Mouse (Mus musculus) c-Kit-negative CD71-positive TER-119-positive erythroid progenitor cells, embryonic 14.5 days (primary cell): ENCODE data around the gene Gm10031.
"Not testable (repeated sequence)": the region's sequence is repeated elsewhere in the genome, so short reads cannot be mapped to it uniquely, and the experiment has no call there.

ENCODE experiments used
- DNase-seq: peaks from one replicate; pipeline ENCODE4 v3.0.0-alpha.2; 2013; ENCODE audit warnings: low read depth, low spot score

Gene Gm10031

DNA sequence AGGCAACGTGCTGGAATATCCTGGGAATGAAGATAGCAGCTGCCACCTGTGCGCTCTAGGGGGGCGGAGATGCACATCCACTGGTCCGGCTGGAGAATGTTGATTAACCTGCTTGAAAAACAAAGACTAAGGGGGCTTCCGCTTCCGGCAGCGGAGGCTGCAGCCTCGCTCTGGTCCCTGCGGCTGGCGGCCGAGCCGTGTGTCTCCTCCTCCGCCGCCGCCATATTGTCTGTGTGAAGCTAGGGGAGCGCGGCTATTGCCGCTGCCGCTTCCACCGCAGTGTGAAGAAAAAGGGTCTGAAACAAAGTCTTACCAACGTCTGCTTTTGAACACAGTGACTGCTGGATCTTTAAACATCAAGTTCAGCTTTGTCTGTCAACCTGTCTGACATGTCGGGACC, at the start of gene Gm10031:
Gene Gm10031, plus strand, starts transcription at position 171 of the 400 bp plus-strand sequence.
- DNase-seq = not testable (repeated sequence)

DNA sequence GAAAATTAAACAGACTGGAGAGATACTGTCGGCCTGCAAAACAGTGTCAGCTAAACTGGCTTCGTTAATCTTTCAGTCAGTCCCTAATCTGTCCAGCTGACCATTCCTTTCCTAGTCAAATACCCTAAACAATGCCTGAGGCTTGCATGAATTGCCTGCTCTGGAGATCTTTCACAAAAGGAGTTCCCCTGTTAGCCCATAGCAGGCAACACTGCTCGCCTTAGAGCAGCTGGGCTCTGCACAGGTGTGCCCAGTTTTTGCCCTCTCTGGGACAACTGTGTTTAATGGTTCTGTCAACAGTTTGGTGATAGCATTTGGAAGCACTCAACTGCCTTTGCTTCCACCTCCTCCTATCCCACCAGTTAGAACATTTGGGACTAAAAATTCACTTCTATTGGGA, 49.0 kb upstream of the Gm10031 start:
- DNase-seq = no peak

DNA sequence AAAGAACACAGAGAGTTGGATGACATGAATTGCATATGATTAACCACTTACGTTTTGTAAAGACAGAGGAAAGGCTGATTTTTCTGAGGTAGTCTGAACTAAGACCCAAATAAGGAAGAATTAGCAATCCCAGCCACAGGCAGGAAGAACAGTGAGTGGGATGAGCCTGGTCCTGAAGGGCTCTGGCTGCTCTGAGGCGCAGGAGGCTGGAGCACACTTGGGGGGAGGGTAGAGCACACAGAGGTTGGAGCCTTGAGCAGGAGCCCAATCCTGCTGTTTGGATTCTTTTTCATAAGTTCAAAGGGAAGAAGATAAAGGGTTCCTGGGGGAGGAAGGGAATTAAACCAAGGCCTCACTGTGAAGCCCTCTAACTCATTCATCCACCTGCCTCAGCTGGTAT, 47.8 kb upstream of the Gm10031 start:
- no peak for DNase-seq

DNA sequence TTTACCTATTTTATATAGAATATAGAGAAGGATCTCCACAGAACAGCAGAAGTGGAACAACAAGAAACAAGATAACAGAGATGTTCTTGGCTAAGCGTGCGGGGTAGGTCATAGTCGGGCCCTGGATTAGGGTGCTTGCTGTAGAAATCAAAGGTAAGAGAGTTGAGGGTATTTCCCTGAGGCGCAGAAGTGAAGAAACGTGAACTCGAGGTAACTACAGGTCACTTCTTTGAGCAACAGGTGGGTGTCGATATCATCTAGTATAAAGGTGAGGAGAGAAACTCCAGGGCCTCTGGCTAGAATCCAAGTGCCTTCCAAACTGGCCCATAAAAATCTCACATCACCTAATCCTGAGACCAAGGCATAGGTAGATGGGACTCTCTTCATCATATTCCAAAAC, 47.3 kb upstream of the Gm10031 start:
- no peak for DNase-seq

DNA sequence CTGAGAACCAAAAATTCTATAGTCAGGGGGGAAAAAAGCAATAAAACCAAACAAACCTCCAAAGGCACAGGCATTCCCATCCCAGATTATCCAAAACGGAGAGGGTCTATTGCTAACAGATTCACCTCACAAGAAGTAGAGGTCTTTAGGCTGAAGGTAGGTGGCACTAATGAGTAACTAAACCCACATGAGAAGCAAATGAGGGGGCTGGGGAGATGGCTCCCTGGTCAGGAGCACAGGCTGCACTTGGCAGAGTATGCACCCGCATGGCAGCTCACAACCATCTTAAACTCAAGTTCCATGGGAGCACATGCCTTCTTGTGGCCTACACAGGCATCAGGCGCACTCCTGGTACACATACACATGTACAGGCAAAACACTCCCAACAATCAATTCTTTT, 42.0 kb upstream of the Gm10031 start:
- no peak for DNase-seq

DNA sequence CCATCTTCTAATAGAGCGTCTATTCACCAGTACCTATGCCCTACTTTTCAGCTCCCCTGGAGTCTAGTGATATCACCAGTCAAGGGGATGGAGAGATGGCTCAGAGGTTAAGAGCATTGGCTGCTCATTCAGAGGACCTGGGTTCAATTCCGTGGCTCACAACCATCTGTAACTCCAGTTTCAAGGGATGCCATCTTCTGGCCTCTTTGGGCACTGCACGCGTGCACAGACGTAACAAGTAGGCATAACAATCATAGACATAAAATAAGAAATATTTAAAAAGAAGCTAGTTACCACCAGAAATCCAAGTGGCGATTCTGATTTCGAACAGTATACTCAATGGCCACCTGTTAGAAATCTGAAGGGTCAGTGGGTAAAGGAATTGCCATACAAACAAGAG, 36.3 kb upstream of the Gm10031 start:
- DNase-seq = no peak

DNA sequence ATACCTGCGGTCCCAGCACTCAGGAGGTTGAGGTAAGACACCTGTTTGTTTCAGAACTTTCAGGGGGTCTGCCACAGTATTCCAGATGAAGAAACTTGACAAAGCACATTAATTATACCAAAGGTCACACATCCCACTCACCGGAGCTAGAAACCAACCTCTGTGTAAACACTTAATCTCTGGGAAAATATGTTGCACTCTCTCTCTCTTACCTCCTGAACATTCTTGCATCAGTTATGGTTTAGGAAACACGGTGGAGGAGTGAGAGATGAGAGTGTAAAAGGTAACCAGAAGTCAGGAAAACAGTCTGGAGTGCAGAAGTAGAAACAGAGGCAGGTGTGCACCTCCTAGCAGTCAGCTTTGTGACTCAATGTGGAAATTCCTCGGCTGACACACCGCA, 35.8 kb upstream of the Gm10031 start:
- no peak for DNase-seq

DNA sequence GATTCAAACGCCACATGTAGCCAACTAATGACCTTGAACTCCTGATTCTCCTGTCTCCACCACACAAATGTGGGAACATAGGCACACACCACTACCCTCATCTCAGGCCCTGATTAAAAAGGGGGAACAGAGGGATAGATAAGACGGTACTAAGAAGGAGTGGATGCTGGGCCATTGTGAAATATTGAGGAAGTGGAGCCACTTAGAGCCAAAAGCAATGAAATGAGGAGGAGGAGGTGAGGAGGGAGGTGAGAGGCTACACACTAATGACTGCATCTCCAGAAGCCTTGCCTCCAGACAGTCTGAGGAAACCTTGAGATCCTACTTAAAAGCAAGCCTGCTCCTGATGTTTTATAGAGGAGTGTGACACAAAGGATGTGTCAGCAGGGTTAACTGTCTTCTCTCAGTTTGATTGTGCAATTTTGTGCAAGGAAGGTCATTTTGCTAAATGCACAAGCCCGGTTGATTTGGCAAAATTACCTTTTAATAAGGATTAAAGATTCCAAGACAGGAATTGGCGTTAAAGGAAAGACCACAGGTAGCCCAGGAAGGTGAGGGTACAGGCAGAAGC, 32.5 kb upstream of the Gm10031 start:
- DNase-seq = no peak

DNA sequence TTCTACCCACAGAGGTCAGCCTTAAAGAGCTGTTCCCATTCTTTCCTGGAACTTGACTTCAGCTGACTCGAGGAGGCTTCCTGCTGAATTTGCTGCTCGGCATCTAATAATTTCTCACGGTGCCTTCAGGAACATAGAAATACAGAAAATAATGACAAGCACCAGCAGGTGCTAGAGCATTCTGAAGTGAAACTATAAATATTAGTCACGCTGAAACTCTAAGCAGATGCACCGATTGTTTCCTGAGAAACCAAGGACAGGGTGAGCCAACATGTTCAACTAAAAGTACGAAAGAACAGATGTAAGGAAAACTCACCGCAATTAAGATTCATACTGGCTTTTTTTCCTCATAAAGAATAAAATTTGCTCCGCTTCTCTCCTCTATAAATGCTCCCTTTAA, 28.8 kb upstream of the Gm10031 start:
- no peak for DNase-seq

DNA sequence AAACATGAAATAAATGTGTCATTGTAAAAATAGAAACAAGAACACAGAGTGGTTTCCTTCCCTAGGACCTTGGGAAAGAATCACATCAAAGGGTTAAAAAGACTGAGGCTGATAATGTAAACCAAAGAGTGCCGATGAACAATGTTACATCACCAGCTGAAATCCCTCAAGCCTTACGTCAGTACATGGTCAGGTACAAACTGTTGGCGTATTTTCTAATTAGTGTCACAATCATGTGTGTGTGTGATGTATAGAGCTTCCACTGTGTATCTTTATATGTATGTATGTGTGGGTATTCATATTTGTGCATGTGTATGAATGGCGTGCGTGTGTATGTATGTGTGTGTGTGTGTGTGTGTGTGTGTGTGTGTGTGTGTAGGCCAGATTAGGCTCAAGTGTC, 26.9 kb upstream of the Gm10031 start:
- DNase-seq = no peak

DNA sequence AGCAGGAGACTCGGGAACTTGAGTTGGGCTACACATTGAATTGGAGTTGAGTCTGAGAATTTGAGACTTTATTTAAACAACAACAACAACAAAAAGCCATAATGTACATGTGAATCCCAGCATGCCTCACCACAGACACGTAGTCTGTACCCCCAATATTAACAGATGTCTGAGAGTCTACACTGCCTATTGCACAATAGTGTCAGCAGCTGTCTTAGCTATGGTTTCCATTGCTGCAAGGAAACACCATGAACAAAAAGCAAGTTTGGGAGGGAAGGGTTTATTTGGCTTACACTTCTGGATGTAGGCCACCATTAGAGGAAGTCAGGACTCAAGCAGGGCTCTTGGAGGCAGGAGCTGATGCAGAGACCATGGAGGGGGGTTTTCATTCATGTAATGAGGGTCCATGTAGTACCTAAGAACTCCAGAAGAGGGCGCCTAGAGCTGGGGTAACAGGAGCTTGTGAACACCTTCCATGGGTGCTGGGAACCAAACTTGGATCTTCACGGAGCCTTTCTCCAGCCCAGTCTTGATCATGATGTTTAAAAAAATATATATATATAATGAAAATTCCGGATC, 18.8 kb upstream of the Gm10031 start:
- DNase-seq = no peak

DNA sequence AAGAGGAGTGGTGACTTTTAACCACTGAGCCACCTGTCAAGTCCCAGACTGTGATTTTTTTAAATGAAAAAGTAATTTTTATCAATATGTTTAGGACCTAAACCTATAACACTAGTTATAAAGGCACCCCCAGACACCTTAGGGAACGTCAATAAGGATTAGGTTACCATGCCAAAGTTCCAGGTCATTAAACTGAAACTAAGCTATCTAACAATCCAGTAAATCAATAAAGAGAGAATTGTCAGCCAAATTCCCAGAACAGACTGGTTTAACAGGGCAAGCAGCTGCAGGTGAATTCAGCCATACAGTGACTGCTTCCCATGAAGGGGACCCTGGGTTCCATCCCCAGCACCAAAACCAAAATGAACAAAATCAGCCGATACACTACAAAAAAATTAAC, 17.9 kb upstream of the Gm10031 start:
- DNase-seq = no peak

DNA sequence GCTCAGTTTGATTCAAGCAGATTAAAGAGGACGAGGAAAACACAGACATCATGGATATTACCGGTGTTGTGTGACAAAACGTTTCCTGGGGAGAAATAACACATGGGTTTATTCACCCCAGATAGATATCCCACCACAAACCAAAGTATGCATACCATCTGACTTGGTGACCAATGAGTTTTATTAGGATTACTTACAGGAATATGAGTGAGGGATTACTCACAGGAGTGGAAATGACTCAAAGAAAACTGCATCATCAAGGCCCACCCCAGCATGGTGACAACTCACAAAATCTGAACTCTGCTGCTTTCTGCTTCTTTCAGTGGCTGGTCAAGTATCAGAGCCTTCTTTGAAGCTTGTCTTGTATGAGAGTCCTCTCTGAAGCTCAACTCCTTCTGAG, 16.1 kb upstream of the Gm10031 start:
- DNase-seq = no peak

DNA sequence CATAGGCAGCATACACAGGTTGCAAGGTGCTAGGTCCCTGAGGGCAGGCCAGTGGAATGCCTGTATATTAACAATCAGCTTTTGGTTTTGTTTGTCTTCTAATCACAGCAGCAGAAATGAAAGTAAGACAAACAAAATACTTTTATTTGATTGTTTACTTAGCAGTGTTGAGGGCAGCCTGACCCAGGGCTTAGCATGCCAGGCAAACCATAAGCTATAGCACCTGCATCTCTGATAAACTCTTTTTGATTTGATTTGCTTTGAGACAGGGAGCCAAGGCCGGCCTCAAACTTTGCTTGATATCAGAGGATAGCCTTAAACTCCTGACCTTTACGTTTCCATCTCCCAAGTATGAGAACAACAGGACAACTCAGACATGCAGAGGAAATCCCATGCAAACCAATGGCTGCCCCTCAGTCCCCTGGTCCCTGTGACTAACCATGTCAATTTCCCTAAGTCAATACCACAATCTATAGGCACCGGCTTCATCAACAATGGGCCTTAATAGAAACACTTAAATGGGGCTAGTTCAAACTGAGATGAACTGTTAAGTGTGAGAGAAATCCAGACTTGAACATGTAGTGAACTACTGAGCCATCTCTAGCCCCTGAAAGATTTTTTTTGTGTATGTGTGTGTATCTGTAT, 3.6 kb upstream of the Gm10031 start:
- DNase-seq = no peak

DNA sequence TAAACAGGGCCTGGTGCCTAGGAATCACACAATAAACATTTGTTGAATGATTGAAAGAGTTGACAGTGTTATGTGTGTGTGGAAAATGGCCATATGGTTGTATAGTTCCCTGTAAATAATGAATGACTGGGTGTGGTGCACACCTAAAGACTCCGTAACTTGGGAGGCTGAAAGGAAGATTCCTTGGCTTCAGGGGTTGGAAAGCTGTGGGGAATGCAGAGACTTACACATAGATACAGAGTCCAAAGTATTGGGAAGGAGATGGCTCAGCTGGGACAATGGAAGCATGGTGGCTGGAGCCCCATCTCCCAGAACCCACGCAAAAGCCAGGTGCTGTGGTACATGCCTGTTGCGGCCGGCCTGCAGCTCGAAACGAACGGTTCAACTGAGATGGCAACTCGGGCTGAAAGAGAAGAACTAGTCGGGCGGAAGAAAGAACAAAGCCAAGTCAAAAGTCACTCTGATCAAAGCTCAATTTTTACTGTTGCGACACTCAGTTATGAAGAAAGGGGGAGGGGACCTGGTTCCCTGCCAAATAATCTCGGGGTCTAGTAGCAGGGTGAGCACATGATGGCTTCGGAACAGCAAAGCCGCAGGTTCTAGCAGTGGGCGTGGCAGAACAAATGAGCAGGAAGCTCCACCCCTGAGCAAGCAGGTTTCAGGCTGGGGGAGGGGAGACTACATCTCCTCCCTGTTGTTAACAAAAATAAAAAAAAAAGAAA, 1.9 kb upstream of the Gm10031 start:
- no peak for DNase-seq

DNA sequence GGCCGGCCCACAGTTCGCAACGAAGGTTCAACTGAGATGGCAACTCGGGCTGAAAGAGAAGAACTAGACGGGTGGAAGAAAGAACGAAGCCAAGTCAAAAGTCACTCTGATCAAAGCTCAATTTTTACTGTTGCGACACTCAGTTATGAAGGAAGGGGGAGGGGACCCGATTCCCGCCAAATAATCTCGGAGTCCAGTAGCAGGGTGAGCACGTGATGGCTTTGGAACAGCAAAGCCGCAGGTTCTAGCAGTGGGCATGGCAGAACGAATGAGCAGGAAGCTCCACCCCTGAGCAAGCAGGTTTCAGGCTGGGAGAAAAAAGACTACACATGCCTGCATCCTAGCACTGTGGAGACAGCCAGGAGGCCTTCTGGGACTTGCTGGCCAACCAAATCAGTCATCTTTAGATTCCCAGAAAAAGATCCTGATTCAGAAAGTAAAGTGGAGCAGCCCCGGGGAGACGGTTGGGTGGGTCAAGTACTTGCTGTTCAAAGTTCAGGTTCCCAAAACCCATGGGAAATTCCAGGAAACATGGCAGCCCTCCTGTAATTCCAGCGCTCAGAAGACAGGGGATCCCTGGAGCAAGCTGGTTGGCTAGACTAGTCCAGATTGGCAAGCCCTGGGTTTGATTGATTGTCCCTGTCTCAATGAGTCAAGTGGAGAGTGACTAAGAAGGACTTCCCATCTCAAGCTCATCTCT, 8.8 kb downstream of the Gm10031 start:
- DNase-seq = not testable (repeated sequence)

DNA sequence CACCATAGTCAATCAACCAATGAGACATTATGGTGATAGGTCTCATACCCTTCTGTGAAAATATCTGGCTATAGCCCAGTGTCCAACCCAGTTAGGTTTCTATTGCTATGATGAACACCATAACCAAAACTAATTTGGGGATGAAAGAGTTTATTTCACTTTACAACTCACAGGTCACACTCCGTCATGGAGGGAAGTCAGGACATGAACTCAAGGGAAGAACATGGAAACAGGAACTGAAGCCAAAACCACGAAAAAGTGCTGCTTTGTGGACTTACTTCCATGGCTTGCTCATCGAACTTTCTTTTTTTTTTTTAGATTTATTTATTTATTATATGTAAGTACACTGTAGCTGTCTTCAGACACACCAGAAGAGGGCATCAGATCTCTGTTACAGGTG, 9.7 kb downstream of the Gm10031 start:
- no peak for DNase-seq

DNA sequence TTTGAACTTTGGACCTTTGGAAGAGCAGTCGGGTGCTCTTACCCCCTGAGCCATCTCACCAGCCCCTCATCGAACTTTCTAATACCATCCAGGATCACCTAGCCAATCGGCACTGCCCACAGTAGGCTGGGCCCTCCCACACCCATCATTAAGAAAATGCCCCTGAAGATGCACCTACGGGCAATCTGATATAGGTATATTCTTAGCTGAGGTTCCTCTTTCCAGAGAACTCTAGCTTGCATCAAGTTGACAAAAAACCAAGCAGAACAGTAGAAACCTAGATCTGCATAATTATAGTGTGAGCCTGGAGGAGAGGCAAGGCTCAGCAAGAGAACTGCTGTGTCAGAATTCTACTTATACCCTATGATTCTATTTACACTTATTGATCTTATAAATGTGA, 10.1 kb downstream of the Gm10031 start:
- DNase-seq = no peak

DNA sequence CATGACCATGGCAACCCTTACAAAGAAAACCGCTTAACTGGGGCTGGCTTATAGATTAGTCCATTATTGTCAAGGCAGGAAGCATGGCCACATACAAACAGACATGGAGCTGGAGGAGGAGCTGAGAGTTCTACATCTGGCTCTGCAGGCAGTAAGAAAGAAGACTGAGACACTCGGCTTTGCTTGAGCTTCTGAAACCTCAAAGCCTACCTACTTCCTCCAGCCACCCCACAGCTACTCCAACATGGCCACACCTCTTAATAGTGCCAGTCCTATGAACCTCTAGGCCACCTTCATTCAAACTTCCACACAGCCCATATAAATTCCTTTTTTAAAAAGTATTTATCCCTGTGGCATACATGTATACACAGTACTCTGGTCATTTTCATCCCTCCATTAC, 13.2 kb downstream of the Gm10031 start:
- no peak for DNase-seq

DNA sequence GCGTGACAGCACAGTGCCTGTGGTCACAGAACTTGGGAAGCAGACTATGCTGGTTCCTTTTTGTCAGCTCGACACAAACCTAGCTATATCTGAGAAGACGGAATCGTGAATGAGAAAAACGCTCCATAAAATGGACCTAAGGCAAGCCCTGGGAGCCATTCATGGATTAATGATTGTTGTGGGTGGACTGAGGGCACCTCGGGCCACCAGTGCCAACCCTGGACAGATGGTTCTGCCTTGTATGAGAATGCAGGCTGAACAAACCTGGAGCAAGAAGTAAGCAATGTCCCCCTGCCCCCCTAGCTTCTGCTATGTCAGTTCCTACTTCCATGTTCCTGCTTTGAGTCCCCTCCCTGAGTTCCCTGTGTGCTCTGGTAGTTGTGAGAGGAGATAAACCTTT, 13.9 kb downstream of the Gm10031 start:
- DNase-seq = no peak

DNA sequence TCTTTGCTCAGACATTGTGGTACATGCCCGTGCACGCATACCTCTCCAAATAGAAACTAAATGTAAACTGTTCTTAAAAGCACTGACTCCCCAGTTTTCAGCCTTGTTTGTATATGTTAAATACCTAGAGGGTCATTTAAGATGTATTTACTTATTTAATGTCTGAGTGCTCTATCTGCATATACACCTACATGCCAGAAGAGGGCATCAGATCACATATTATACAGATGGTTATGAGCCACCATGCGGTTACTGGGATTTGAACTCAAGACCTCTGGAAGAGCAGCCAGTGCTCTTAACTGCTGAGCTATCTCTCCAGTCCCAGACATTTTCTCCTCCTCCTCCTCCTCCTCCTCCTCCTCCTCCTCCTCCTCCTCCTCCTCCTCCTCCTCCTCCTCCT, 14.6 kb downstream of the Gm10031 start:
- DNase-seq = no peak
